Mouse (Mus musculus): ENCODE measurements around the gene Stx3.
A peak's percentile ranks its signal among the peaks of the same experiment; 100 is the strongest.

Stx3 gene

DNA sequence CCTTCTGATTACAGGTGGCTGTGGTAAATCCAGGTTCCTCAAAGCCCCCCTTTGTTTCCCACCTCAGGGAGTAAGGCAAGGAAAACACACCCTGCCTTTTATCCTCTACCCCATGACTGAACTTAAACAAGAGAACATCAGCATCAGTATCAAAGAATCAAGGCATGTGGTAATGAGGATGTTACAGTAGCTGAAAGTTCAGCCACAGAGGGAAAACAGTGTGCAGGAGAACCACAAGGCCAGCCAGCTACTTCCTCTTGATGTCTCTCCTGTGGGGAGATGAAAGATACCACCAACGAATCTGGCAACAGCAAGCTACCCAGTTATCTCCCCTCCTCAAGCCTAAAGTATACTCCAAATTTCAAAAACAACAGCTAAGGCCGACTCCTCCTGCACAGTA is 12.0 kb downstream of the Stx3 start:
- DNase-seq, result no peak

DNA sequence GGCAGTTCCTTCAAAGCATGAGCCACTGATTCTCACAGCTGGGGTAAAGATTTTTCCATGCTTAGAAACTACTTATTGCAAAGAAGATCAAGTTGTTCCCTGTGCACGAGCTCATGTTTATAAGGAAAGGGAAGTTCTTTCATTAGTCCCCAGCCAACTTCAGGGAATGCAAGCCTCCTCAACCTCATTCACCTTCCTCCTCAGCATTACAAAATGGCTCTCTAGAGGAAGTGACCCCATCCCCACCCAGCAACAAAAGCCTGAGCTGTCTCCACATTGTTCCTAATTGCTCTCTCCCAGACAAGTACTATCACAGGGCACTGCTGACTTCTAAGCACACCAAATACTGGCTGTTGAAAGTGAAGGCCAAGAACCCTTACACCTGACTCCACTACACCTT is 14.8 kb downstream of the Stx3 start:
- DNase-seq, result no peak

DNA sequence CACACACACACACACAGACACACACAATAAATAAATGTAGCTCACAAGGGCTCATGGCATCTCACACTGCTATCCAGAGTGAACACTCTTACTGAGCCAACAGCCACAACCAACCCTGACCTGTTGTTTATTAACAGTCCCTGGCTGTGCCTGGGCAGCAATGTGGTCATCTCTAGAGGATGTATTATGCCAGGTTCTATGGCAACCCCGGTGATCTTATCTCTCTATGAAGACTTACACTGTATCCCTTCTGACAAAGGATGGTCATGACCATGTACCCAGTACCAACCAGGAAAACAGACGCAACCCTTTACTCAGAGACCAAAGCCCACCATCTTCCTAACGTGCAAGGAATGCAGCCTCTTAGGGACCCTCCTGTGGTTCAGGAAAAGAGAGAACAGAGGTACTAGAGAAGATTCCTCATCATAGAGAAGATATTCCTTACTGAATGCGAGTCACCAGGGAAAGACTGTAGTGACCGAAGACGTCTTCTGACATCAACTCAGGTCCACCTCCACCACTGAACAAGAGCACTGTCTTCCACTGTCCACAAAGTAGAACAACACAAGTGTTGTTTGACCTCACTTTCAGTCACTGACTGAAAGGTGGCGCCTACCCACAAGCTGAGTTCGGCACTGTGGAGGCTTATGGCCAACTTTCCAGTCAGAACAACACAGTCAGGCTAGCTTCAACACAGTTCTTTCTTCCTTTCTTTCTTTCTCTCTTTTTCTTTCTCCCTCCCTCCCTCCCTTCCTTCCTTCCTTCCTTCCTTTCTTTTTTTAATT is 18.5 kb downstream of the Stx3 start:
- no peak for DNase-seq

DNA sequence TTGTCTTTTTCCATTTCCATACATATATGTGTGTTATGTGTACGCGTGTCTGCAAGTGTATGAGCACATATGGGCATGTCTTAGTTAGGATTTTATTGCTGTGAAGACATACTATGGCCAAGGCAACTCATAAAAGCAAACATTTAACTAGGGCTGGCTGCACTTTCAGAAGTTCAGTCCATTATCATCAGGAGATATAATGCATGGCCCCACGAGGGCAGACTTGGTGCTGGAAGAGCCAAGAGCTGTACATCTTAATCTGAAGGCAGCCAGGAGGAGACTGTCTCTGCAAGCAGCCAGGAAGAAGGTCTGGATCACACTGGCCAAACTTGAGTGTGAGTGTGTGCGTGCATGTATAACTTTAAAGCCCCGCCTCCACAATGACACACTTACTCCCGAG is 24.8 kb downstream of the Stx3 start:
- no peak for DNase-seq

DNA sequence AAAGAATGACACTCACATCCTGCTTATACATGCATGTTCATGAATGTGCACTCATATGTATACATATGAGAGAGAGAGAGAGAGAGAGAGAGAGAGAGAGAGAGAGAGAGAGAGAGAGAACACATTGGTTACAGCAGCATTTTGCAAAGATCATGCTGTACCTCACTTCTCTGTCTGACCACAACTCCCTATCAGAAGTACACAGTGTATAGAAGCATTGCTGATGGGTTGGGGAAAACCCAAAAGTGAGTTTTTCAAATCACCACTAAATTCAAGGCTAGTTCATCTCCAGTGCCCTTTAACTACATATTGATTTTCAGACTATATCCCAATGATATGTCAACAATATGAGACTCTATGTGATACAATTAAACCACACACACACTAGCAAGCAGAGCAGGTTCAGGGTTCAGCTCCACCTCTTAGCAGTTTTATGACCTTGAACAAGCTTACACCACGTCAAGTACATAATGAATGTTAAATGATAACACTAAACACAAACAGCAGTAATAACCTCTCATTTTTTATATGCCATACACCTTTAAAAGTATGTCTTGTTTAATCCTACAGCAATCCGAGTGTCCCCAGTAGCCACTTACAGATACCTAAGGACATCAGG is 25.4 kb downstream of the Stx3 start:
- DNase-seq, result no peak

DNA sequence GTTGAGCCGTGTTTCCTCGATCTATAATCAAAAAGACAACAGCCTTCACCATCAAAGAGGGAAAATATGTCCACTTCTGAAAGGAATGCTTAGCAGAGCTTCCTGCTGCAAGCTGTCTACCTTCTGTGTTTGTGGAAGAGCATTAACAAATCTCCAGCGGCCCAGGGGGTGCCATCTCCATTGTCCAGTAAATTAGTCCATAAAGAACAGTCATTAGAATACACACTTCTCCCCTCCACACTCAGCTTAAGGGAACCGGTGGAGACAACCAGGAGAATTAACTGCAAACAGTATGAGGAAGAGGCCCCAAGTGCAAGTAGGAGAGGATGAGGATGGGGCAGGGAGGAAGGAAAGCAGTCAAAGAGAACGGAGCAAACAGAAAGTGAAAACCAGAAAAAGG is 27.4 kb downstream of the Stx3 start:
- no peak for DNase-seq

DNA sequence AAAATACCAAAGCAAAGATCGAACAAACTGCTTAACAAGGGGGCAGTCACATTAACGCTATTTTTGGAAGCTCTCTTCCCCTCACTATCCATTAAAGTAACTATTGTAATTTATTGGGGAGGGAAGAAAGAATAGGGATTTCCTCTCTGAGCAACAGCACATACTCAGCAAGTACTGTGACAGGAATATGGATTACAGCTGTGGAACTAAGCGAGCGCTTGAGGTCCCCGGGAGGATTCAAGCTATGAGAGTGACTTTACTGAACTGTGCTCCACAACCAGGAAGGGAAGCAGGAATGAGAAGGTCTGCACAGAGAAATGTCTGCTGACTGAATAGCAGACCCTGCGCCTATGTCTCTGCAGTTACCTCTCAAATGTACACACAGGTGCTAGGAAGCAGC is 30.3 kb downstream of the Stx3 start:
- no peak for DNase-seq

DNA sequence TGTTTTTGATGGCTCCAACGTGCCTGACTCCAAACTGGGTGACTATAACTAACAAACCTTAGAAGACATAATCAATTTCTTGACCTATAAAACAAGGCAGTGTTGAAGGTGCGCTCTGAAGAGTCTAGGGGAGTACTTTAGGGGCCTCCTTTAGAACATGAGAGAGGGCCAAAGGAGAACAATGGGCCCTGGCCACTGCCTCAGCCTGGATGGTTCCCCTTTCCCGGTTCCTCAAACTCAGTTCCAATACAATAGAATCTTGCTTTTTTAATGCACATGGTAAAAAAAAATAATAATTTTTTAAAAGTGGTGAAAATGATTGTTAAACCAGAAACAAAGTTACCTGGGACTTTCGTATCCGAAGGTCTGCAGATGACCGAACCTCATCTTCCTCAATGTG is 31.4 kb downstream of the Stx3 start:
- no peak for DNase-seq

DNA sequence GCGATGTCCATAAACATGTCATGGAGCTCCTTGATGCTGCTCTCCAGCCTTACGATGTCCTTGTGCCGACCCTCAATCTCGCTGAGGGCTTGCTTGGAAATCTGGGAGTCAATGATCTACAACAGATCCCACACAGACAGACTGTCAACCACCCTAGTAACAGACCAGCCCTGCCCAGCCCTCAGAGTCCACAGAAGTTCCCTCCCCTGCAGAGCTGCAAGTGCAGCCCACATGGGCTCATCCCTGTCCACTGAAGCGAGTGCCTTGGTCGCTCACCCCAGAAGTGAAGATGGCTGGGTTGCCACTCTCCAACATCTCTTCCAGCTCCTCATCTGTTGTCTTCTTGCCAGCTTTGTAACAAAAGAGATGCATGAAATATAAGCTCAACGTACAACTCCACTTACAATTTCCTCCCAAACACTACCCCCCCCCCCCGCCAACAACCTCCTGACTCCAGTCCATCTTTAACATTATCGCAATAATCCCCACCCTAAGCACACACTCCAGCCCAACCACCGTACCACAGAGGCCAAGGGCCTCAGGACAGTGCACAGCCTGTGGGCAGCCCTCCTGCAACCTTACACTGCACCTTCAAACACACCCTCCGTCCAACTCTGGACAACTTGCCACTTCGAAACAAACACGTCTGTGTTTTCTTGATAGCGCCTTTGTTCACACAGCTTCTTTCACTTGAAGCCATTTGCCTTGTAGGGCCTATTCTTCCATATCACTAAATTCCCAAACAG is 33.6 kb downstream of the Stx3 start:
- DNase-seq, result no peak

DNA sequence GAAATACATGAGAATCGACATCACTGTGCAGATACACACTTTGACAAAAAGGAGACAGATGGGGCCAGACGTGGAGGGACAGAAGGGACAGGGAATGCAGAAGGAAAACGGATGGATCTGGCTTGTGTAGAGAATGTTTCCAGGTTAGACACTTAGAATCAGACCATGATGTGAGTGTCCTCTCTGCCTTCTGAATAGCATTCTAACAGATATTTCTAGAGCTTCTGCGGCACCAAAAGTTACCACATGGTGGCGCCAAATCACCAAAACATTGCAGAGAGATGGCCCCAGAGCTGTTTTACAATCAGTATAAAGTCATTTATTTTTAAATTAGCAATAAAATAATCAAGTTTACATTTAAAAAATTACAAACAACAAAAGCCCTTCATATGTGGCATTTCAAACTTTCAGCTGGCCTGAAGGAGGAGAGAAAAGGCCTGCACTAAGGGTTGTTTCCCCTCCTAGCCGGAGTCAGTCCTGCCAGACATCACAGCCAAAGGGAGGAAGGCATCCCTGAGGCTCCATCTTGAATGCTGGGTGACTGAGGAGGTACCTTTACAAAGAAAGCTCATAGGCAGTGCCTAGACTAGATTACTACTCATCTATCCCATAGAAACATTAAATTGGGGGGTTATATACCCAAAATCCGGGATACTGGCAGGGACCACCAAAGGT is 41.9 kb downstream of the Stx3 start:
- DNase-seq, result peak; percentile 60 to 74

DNA sequence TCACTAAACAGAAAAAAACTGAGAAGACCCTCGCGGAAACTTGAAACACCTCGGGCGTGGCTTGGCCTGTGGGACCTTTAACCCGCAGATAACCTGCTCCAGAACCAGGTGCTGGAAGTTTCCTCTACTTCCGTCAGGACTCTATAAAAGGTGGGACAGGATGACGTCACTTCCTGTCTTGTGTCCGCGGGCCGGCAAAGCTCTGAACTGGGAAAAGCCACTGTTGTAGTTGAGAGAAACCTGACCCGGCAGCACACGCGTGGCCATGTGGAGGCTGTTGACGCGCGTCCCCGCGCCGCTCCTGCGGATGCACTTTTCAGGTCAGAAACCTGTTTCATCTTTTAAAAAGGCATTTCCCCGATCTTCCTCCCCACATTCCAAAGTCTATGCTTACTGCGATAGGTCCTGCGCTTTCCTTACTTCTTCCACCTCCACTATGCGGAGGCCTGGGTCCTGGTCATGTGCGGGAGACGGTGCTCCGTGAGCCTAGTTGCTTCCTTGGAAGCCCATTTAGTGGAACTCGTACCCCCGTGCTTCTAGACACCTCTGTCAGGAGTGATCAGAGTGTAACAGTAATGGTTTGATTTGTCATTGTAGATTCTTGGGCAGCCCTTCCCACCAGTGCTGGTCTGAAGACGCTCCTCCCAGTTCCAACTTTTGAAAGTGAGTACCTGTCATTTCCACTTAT is 48.9 kb downstream of the Stx3 start, which contains the start of gene Mrpl16:
Gene Mrpl16 (plus strand): TSS at position 187 of the 688 bp plus-strand sequence.
- DNase-seq, result peak; percentile 87 to 97

DNA sequence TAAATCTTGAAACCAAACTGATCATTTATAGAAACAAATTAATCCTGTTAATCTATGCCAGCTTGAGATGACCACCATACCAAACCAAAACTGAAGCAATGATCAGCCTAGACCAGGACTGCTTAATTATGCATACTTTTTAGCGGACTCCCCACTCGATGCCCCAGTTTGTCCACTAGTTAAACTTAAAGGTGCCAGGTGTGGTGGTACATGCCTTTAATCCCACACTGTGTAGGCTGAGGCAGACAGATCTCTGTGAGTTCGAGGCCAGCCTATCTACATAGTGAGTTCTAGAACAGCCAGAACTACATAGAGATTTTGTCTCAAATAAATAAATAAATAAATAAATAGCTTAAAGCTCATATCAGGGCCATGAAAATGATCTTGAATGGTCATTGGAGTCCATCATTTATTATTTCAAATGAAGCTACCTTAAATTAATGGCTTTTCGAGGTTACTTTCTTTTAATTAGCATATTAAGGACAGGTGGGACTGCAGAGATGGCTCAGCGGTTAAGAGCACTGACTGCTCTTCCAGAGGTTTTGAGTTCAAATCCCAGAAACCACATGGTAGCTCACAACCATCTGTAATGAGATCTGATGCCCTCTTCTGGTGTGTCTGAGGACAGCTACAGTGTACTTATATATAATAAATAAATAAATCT is 49.8 kb downstream of the Stx3 start:
- DNase-seq, result no peak

DNA sequence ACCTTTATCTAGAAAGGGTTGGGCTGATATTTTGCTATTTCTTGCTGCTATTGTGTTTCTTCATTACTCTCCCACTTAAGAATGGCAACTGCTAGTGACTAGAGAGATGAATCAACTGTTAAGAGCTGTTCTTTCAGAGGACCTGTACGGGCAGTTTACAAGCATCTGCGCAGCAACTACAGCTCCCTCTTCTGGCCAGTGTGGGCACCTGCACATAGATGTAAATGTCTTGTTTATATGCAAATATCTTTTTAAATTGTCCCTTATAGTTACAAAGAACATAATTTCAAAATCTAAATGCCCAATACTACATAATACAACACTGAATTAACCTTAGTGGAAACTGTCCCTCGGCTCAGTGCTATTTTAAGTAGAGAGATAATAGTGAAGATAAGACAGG is 51.0 kb downstream of the Stx3 start:
- no peak for DNase-seq

DNA sequence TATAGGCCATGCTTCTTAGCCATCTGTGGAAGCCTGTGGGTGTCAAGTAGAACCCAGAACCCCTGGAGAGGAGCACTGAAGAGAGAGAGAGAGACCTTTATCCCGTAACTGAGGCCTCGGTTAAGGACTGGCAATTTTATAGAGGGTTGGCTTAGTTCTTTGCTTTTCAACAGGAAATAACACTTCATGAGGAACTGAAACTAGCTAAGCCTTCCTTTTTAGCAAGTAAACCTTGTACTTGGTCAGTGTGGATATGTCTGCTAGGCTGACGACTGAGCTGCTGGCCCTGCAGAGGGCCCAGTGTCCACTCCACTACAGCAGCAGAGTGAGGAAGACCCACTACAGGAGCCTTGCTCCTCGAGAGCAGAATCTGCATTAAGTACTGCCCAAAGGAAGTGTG is 52.8 kb downstream of the Stx3 start:
- no peak for DNase-seq

DNA sequence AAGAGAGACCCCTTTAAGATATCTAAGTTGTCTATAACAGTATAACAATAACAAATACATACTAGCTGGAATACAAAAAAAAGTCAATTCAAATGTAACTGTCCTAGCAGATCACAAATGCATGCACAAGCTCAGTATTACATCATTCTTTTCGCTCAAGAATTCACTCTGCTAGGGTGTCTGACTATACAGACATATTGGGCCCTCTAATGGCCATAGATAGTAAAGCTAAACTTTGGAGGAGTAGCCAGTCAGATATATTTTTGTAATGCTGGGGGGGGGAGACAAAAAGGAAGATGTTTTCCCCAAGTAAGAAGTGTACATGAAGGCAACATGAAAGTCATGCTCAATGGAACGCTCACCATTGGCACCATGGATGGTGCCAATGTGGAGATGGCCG is 54.1 kb downstream of the Stx3 start:
- DNase-seq, result no peak

DNA sequence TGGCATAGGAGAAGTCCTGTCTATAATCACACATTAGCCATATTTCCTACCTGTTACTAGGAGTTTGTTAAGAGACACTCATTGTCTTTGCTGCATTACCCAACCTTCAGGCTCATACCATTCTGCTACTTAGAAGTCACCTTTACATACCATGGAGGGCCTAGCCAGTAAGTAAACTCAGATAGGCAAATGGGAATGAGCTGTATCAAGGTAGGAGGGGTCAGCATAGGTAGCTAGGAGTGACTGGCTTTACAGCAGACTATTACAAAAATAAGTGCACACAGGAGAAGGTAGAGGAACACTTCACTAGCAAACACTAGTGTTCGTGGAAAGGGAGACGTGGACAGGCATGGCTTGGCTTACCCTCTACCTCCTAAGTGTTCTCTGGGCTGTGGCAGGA is 71.9 kb downstream of the Stx3 start, which contains the start of gene Gif:
Gene Gif (plus strand): TSS at position 257 of the 400 bp plus-strand sequence.
- DNase-seq, result no peak

DNA sequence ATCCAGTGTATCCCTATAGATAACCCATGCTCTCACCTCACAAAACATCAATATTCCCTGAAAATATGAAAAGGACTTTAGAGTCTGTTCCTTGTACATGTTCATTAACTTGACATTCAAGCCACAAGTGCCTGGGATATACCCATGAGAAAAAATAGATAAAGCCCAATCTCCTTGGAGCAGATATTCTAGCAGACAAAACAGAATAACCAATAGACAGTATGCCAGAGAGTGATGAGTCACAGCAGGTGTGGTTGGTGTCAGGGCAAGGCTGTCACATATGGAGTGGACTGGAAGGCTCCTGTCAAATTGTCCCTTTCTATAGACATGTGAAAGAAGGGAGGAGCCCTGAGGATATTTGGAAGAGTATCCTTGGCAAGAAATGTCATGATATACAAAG is 73.5 kb downstream of the Stx3 start:
- no peak for DNase-seq

DNA sequence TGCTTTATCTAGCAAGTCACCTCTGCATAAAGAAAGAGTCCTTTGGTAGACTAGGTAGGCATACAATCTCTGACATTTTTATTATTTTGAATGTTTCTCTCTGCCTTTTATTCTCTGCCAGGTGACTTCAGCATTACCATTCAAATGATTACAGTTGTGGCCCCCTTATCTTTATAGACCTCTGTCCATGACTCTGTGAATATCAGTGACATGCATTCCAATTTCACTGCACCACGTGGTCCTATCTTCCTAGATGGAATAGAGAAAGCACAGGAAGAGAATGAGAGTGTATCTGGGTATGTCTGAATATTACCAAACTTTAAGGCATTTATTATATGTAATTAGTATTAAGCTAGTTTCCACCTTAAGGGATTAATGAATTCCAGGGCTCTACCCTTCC is 82.7 kb downstream of the Stx3 start:
- no peak for DNase-seq

DNA sequence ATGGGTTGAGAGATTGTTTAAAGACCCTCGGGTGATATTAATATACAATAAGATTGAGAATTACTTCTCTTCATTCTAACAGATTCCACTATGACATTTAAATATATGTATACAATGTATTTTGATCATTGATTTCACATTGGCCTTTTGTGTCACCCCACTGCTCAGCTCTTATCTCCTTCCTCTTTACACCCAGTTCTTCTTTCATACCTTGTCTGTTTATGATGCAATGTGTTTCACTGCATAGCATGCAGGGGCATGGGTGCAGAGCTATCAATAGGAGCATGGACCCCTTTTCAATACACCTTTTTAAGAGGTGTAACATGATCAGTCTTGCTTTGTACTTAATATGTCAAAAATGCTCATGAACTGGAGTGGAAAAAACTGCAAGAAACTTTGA is 88.9 kb downstream of the Stx3 start:
- no peak for DNase-seq

DNA sequence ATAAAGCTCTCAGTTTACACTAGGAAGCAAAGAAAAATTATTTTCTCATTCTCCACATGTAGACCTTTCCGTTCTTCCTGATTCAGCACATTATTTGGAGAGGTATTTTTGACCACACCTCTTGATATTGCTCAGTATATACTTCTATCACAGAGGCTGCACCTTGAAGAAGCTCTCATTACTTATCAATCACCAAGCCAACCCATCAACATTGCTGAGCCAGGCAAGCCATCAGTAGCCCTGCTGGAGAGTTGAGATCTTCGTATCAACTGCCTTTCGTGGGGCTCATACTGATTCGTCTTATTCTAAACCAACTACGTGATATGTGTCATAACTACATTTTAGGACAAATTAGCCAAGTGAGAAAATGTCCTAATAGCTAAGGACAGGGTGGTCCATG is 91.9 kb downstream of the Stx3 start:
- no peak for DNase-seq

DNA sequence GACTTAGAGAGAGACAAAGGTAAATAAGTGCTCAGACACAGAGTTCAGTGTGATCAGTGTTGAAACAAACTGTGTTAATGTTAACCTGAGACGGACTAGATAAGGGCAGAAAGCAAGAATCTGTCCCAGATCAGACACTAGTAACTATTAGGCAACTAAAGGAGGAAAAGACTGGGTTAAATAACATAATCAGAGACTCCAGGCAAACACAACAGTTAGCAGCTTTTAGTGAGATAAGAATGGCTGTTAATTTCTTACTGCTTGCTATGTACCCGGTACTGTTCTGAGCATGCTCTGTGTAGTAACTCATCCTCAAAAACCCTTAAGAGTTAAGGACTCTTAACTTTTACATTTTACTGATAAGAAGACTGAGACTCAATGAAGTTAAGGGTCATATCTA is 93.3 kb downstream of the Stx3 start:
- no peak for DNase-seq

Data from cerebellum, postnatal 36 days (tissue).